Mouse (Mus musculus) cerebellum, postnatal 14 days (tissue): ENCODE data around the gene B3glct.

Experiments
- DNase-seq, 2 experiments: peaks; one replicate each; pipeline ENCODE4 v3.0.0; 2021; ENCODE audit warnings: mixed read lengths in 2 of 2

B3glct gene

DNA sequence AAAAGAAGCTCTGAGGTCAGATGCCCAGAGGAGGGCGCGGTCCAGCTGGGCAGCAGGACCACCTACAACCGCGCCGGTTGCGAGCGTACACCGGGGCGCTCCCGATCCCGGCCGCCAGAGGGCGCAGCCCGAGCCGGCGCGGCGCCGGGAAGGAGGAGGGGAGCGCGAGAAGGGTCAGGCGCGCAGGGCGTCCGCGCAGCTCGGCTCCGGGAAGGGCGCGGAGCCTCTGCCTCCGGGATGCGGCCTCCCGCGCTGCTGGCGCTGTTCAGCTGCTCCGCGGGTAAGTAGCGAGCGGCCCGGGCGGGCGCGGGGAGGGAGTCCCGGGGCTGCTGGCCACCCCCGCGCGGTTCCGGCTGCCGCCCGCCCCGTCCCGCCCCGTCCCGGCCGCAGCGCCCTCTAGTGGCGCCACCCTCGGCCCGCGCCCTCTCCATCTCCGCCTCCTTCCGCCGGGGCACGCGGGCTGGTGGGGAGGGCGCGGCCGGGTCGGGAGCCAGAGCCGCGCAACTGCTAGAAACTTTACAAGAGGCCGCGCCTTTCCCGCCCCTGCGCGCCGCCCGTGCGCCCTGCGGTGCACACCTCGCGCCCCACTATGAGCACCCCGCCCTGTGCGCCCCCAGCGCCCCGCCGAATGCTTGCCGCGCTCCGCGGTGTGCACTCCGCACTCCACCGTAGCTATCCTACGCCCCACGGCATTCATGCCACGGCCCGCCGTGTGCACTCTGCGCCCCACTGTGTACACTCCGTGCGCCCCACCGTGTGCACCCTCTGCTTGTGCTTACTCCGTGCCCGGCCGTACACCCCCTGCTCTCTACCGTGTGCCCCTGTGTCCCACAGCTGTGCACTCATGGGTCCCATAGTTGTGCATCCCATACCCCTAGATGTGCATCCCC, at the start of gene B3glct:
B3glct (plus strand) TSS at position 131 of the 890 bp plus-strand sequence.
- DNase-seq = peak; percentile 88 to 91

- no peak for DNase-seq
Observed at GRCm38 (mm10) chr5:149634409-149635035, 43.5 kb upstream of the B3glct start.

DNA sequence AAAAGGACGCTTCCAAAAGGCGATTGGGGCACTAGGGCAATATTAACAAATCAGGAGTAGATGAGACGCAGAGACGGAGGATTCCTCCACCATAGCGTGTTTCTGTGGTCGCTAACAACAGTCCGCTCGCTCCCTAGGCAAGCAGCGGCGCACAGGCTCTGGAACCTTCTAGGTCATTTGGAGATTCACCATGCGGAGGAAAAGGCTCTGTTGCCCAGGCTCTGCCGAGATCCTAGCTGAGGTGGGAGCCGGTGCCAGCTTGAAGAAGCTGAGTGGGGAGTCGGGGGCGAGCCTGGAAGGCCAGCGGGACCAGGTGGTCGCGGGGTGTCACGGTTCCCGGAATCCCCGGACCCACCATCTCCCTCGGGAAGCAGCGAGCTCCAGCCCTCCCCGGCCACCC, 42.5 kb upstream of the B3glct start:
- no peak for DNase-seq

- peak; percentile 100 for DNase-seq
Observed at GRCm38 (mm10) chr5:149636075-149636920, 41.7 kb upstream of the B3glct start, which contains the start of gene Hsph1. Hsph1 (minus strand) TSS chr5:149636376.

- no peak for DNase-seq
Observed at GRCm38 (mm10) chr5:149637306-149637705, 40.7 kb upstream of the B3glct start.

- no peak for DNase-seq
Observed at GRCm38 (mm10) chr5:149641277-149641892, 36.6 kb upstream of the B3glct start.

- DNase-seq = no peak
Observed at GRCm38 (mm10) chr5:149642366-149642765, 35.7 kb upstream of the B3glct start.

DNA sequence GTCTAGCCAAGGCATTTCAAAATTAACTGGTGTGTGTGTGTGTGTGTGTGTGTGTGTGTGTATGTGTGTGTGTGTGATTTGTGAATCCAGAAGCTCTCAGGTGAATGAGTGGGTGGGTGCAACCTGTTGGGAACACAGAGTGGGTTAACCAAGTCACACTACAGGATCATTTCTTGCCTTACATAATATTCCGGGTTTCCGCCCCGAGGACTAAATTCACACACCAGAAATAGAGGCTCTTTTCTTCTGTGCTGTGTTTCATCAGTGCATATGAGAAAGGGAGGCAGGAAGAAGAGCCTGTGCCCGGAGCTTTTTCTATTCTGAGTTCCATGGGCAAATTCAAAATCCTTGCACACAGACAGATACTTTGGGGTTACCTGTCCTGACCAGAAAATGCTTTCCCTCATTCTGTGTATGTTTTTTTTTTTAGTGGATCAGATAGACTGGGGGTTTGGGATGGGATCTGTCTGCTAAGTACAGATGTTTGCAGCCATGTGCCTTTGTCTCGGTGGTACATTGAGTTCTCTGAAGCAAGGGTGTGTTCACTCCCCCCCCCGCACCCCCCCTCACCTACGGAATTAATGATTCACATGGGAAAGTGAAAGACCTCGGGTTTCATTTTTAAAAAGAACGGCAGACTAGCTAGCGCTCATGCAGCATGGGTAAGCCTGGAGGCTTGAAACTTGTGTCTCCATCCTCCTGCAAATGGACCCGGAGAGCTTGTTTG, 35.1 kb upstream of the B3glct start:
- DNase-seq = no peak

GRCm38 (mm10) chr5:149647367-149648115, 30.5 kb upstream of the B3glct start:
- peak in 1 of 2 experiments; percentile 24 for DNase-seq

GRCm38 (mm10) chr5:149648196-149648595, 29.8 kb upstream of the B3glct start:
- DNase-seq = peak in 1 of 2 experiments; percentile 49

- no peak for DNase-seq
Observed at GRCm38 (mm10) chr5:149648895-149649406, 29.1 kb upstream of the B3glct start.

- no peak for DNase-seq
Observed at GRCm38 (mm10) chr5:149649499-149650178, 28.4 kb upstream of the B3glct start.

GRCm38 (mm10) chr5:149650179-149650553, 27.9 kb upstream of the B3glct start:
- no peak for DNase-seq

GRCm38 (mm10) chr5:149655636-149656035, 22.4 kb upstream of the B3glct start:
- no peak for DNase-seq

GRCm38 (mm10) chr5:149658022-149658421, 20.0 kb upstream of the B3glct start:
- no peak for DNase-seq

DNA sequence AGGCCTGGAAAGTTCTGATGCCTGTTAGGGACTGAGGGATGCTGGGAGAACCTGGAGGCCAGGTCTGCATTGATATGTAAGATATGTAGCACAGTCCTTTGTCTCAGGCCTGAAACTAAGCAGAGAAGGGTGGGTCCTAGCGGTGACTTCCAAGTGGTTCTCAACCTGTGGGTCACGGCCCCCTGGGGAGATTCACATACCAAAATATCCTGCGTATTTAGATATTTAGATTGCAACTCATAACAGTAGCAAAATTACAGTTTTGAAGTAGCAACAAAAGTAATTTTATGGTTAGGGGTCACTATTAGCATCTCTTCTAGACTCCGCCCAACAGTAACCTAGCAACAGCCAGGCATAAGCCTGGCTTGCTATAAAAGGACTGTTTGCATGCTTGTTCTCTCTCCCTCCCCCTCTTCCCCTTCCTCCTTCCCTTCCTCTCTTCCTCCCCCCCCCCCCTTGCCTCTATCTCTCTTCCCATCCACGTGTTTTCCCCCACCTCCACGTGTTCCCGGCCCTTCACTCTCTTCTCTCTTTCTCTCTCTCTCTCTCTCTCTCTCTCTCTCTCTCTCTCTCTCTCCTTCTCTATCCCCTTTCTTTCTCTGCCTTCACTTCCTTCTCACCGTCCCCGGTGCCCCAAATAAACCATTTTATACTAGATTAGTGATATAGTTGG, 19.2 kb upstream of the B3glct start:
- no peak for DNase-seq

DNA sequence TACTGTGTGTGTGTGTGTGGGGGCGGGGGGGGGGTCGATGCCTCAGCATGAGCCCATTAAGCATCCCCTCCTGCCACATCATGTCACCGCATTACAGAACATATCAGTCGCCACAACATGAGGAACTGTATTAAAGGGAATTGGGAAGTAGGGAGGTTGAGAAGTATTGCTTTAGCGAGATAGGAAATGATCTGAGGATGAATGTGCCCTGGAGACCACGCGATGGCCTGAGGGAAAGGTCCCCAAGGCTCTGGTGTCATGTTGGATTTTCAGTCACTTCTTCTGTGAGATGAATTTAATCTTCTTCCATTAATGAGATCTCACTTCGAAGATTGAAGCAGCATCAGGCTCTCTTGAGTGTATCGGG, 18.6 kb upstream of the B3glct start:
- DNase-seq = no peak

- no peak for DNase-seq
Observed at GRCm38 (mm10) chr5:149661428-149661827, 16.6 kb upstream of the B3glct start.

DNA sequence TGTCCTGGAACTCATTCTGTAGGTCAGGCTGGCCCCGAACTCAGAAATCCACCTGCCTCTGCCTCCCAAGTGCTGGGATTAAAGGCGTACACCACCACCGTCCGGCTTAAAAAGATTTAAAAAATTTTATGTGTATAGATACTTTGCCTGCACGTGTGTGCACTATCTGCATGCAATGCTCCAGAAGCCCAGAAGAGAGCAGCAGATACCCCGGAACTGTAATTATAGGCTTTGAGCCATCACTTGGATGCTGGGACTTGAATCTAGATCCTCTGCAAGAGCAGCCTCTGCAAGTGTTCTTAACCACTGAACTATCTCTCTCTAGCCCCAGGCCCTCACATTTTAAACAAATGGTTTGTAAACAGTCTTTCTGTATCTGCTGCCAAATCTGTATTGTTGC, 15.1 kb upstream of the B3glct start:
- DNase-seq = peak in 1 of 2 experiments; percentile 31

DNA sequence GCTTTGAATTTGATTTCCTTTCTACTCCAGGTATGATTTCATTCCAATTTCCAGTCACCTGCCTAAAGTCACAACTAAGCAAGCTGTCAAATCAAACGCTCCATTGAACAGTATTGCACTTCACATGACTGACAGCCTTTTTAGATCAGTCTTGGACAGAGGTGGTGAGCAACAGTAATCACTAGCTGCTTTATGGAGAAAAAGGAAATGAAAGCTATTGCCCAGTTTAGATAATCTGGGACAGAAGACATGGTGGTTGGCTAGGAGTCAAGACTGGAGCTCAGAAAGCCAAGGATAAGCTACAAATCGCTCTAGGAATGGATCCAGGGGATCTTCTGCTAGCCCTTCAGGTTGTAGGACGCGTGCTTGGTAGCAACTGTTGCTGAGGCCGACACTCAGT, 14.6 kb upstream of the B3glct start:
- DNase-seq = no peak
